In genomic region chr4:125855983-125856591, GRCm38 (mm10) we compare ENCODE assay signal across 11 mouse cellular contexts.
DNase-seq lines count a peak whose midpoint lies in the region.
"Had no signal": no experiment of that assay in that cellular context is flagged by ENCODE, and none has a peak within 500 bp of the region (broad histone marks: within the 10 kb centered on the region; RNA-seq: fewer than 3 reads in every experiment).

No protein-coding gene starts in this region.

- DNase-seq in cerebellum, adult 11-12 months, result peak; percentile 3
- DNase-seq in cerebellum, adult 11 months, result no peak
- peak; percentile 17 for DNase-seq in layer of hippocampus, adult 11-12 months (ENCODE audit: low spot score)
- no peak for DNase-seq in layer of hippocampus, adult 9-10 months (ENCODE audit: low spot score)
- DNase-seq in right cerebral cortex, adult 18-20 months, result peak; percentile 29
- no peak for DNase-seq in right cerebral cortex, postnatal 4 days
- peak; percentile 39 for DNase-seq in telencephalon, adult 2 months (ENCODE audit: low read depth, low spot score)
- DNase-seq in ovary, postnatal 36 days (ENCODE audit: low spot score), result no peak
- DNase-seq: heart, postnatal 10 days; kidney, adult 8-10 months; thymus, postnatal 14 days had no signal

Comparison
In these comparisons a context has a peak if more than half of its experiments do, and no peak if none do; other contexts are left out.
1. DNase-seq: peak in cerebellum, adult 11-12 months (single experiment), layer of hippocampus, adult 11-12 months (single experiment), right cerebral cortex, adult 18-20 months (single experiment) and telencephalon, adult 2 months (single experiment); none in cerebellum, adult 11 months (single experiment), layer of hippocampus, adult 9-10 months (single experiment), right cerebral cortex, postnatal 4 days (single experiment) and ovary, postnatal 36 days (single experiment).